Mouse (Mus musculus): Measurements from ENCODE around the gene Ddn.

DNA sequence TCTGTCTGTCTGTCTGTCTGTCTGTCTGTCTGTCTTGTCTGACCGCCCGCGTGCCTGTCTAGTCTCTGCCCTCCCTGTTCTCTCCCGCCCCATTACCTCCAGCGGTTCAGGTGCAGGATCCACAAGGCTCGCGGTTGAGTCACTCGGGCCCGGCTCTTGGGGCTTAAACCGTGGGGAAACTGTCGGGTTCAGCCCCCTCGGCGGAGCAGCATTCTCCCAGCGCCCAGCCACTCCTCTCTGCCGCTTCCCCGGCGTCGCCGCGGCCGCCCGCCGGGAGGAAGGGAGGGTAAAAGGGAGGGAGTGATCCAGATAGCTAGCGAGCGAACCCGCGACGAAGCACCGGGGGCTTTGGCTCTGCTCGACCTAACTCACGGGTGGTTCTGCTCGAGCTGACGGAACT, 31.5 kb downstream of the Ddn start, which contains the start of gene Wnt10b:
- no peak for TF ChIP-seq TAL1 (IDR thresholded peaks at IDR 0.05; ENCODE audit: low read length)
- no peak for TF ChIP-seq GATA1 (IDR thresholded peaks at IDR 0.05; ENCODE audit: low read length)

All from erythroblast, embryonic 14.5 days (primary cell).